Mouse (Mus musculus) adrenal gland, adult 10 weeks (tissue): ENCODE measurements around the gene 4933402J07Rik. TPM values are rescaled to one million over a fixed set of nuclear protein-coding genes. Genes with fewer than 3 reads are reported as not detected.

Source experiments
- polyA plus RNA-seq: library from polyadenylated mRNA; stranded (reverse); fragments of 350-450 nt; fragmentation: Illumina TruSeq; extraction: RNeasy Lipid Tissue Mini Kit (QIAGEN cat#74804); gene quantifications from one replicate; pipeline ENCODE4 v1.2.3, GENCODE M21; 2014; ENCODE audit warnings: low read depth, low replicate concordance

4933402J07Rik gene
- polyA plus RNA-seq, result not detected

GRCm38 (mm10) chr8:87563553-87563952, at the start of gene 4933402J07Rik:
Gene 4933402J07Rik, plus strand, starts transcription at chr8:87563853.

Other genes starting within 250 kb of the 4933402J07Rik start
- gene Cbln1, start 91.2 kb upstream of the 4933402J07Rik start, polyA plus RNA-seq, result 0.58 TPM